Mouse (Mus musculus) left cerebral cortex, adult 8-10 months (tissue): ENCODE results near the gene Nrxn1. TPM values are rescaled to one million over a fixed set of nuclear protein-coding genes. Genes with fewer than 3 reads are reported as not detected.
"Not testable (repeated sequence)": the region's sequence is repeated elsewhere in the genome, so short reads cannot be mapped to it uniquely, and the experiment has no call there.

Experiments
- DNase-seq, 2 experiments: peaks; one replicate each; pipeline ENCODE4 v3.0.0; 2022; ENCODE audit warnings: low spot score in 2 of 2
- total RNA-seq, 4 experiments: library from RNA; stranded (reverse); gene quantifications; 2 replicates each; pipeline ENCODE4 v1.2.4; 2022

Nrxn1 gene
- total RNA-seq, 4 experiments from 2014 or later = 513 to 551 (median 531) TPM

- no peak for DNase-seq
Measured at GRCm38 (mm10) chr17:90346735-90347475, 746.0 kb downstream of the Nrxn1 start.

GRCm38 (mm10) chr17:90333445-90333844 lies 759.4 kb downstream of the Nrxn1 start:
- no peak for DNase-seq

GRCm38 (mm10) chr17:90323674-90324073 lies 769.2 kb downstream of the Nrxn1 start:
- DNase-seq = no peak

GRCm38 (mm10) chr17:90272225-90272624 lies 820.6 kb downstream of the Nrxn1 start:
- DNase-seq = no peak

- DNase-seq = no peak
Measured at GRCm38 (mm10) chr17:90271165-90271564, 821.7 kb downstream of the Nrxn1 start.

- DNase-seq = no peak
Measured at GRCm38 (mm10) chr17:90269143-90269542, 823.7 kb downstream of the Nrxn1 start.

- DNase-seq = no peak
Measured at GRCm38 (mm10) chr17:90253451-90254131, 839.3 kb downstream of the Nrxn1 start.

GRCm38 (mm10) chr17:90252196-90252595 lies 840.7 kb downstream of the Nrxn1 start:
- no peak for DNase-seq

GRCm38 (mm10) chr17:90247071-90247849 lies 845.6 kb downstream of the Nrxn1 start:
- DNase-seq = no peak

GRCm38 (mm10) chr17:90244339-90244738 lies 848.5 kb downstream of the Nrxn1 start:
- no peak for DNase-seq

- no peak for DNase-seq
Measured at GRCm38 (mm10) chr17:90238964-90239363, 853.9 kb downstream of the Nrxn1 start.

- no peak for DNase-seq
Measured at GRCm38 (mm10) chr17:90238517-90238916, 854.4 kb downstream of the Nrxn1 start.

- not testable (repeated sequence) for DNase-seq
Measured at GRCm38 (mm10) chr17:90235674-90236073, 857.2 kb downstream of the Nrxn1 start.

- no peak for DNase-seq
Measured at GRCm38 (mm10) chr17:90234806-90235205, 858.1 kb downstream of the Nrxn1 start.

GRCm38 (mm10) chr17:90208547-90208946 lies 884.3 kb downstream of the Nrxn1 start:
- DNase-seq = no peak

GRCm38 (mm10) chr17:90207617-90208016 lies 885.3 kb downstream of the Nrxn1 start:
- no peak for DNase-seq

GRCm38 (mm10) chr17:90203993-90204392 lies 888.9 kb downstream of the Nrxn1 start:
- DNase-seq = no peak

- DNase-seq = no peak
Measured at GRCm38 (mm10) chr17:90202785-90203184, 890.1 kb downstream of the Nrxn1 start.

- no peak for DNase-seq
Measured at GRCm38 (mm10) chr17:90196772-90197171, 896.1 kb downstream of the Nrxn1 start.

- DNase-seq = no peak
Measured at GRCm38 (mm10) chr17:90141602-90142001, 951.3 kb downstream of the Nrxn1 start.

GRCm38 (mm10) chr17:90130836-90131235 lies 962.0 kb downstream of the Nrxn1 start:
- no peak for DNase-seq

GRCm38 (mm10) chr17:90129183-90129582 lies 963.7 kb downstream of the Nrxn1 start:
- DNase-seq = no peak
